ENCODE assay signal across 8 mouse cellular contexts in the genomic region with DNA sequence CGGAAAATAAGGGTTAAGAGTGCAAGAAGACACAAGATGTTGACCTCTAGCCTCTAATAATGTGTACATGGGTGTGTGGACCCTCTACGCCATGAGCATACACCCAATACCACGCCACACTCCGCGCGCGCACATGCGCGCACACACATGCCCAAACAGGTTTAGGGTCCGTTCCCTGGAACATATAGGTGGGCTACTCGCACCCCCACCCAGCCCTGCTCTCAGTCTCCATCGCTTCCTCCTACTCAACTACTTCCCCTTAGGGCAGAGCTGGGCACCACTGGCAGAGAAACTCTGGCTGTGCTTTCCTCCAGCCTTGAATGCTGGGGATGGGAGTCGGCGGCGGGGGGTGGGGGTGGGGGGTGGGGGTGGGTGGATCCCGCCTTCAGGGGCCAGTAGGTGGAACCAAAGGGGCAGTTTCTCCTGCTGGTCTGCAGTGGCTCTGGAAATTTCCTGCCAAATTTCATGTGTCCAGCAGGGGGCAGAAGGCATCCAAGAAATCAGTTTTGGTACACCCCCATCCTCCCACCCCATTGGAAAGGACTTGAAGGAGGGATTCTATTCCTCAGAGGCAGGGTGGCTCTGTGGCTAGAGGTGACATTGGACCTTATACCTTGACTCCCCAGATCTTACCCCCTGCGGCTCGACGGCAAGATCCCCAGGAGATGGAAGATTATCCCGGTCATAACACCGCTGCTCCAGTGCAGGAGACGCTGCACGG. TPM values are rescaled to one million over a fixed set of nuclear protein-coding genes. Genes with fewer than 3 reads are reported as not detected.
A peak's percentile ranks its signal among the peaks of the same experiment; 100 is the strongest.
DNase-seq lines count a peak whose midpoint lies in the region; ATAC-seq and TF ChIP-seq lines count a peak whose summit lies in the region.

No protein-coding gene starts in this region.

- 17% methylated on average over 23 of the region's 23 CpGs for WGBS in limb, embryonic 15.5 days
- WGBS in neural tube, embryonic 11.5 days, result 25% methylated on average over 23 of the region's 23 CpGs

- no peaks in the 10 kb centered on the region for H3K36me3 ChIP-seq in limb, embryonic 15.5 days
- H3K36me3 ChIP-seq in neural tube, embryonic 11.5 days (ENCODE audit: control insufficient read depth, insufficient read depth, low read length), result no peaks in the 10 kb centered on the region

- CTCF ChIA-PET in Patski (lab: Charles Lee), result interaction anchor here (1.0 kb wide), 1 partner anchor 11 kb away, joined by 3 read pairs; no protein-coding TSS in a partner anchor

- in situ Hi-C loops in Patski (cut with MboI; ENCODE audit: low pct_unique_long_range_greater_than_20kb), result loop anchor here (5.0 kb wide), 1 partner anchor 292 kb away; no protein-coding TSS in a partner anchor

- H3K4me2 ChIP-seq in limb, embryonic 15.5 days, result peak overlapping the region; percentile 24; the same call in 1 of the 2 replicates
- peak overlapping the region; percentile 14; the same call in 1 of the 2 replicates for H3K4me2 ChIP-seq in neural tube, embryonic 11.5 days (ENCODE audit: low read depth)

- POLR2A ChIA-PET in Patski (lab: Charles Lee), result no interaction called here

- H3K9ac ChIP-seq in limb, embryonic 15.5 days, result no peak overlapping the region
- H3K9ac ChIP-seq in neural tube, embryonic 11.5 days (ENCODE audit: low read length), result no peak overlapping the region

- no peaks in the 10 kb centered on the region for H3K4me1 ChIP-seq in limb, embryonic 15.5 days
- H3K4me1 ChIP-seq in neural tube, embryonic 11.5 days (ENCODE audit: control insufficient read depth, insufficient read depth, low read length), result 0 out of 2 replicates have a peak, but pooled peaks cover 3% of the 10 kb centered on the region

- peak; percentile 76 for TF ChIP-seq CTCF in Patski (IDR thresholded peaks at IDR 0.05)

- no peak overlapping the region for H3K27ac ChIP-seq in limb, embryonic 15.5 days
- no peak overlapping the region for H3K27ac ChIP-seq in neural tube, embryonic 11.5 days (ENCODE audit: low read depth, low read length)

- peak; percentile 80 for DNase-seq in 3T3-L1 (ENCODE audit: low read depth, low spot score)
- no peak for DNase-seq in Patski (ENCODE audit: low read depth, low spot score)
- DNase-seq in embryo, embryonic 10 days (ENCODE audit: low spot score), result peak; percentile 77
- DNase-seq in kidney, adult 9 months, result peak; percentile 56
- DNase-seq in neural tube, embryonic 11.5 days (ENCODE audit: low spot score), result peak; percentile 68
- DNase-seq in thymus, postnatal 4 days, result peak; percentile 55

- H3K27me3 ChIP-seq in Patski, result peaks cover 20% of the 10 kb centered on the region
- peaks cover 42% of the 10 kb centered on the region for H3K27me3 ChIP-seq in limb, embryonic 15.5 days
- H3K27me3 ChIP-seq in neural tube, embryonic 11.5 days (ENCODE audit: control insufficient read depth, insufficient read depth, low read length), result peaks cover 19% of the 10 kb centered on the region

- no peak for ATAC-seq in Patski
- ATAC-seq in granulocyte monocyte progenitor cell, adult 5-6 weeks (replicated peaks; ENCODE audit: poor library complexity, severe bottlenecking), result peak; percentile 48
- no peak for ATAC-seq in limb, embryonic 15.5 days (ENCODE audit: insufficient number of reproducible peaks, low FRiP score, low TSS enrichment, low read depth)
- ATAC-seq in neural tube, embryonic 11.5 days (ENCODE audit: insufficient read depth, low FRiP score, low TSS enrichment), result peak; percentile 45

- H3K9me3 ChIP-seq in limb, embryonic 15.5 days, result no peaks in the 10 kb centered on the region
- no peaks in the 10 kb centered on the region for H3K9me3 ChIP-seq in neural tube, embryonic 11.5 days (ENCODE audit: control insufficient read depth, low read length)

- H3K4me3 ChIP-seq in limb, embryonic 15.5 days, result no peak overlapping the region
- H3K4me3 ChIP-seq in neural tube, embryonic 11.5 days (ENCODE audit: low read depth, low read length), result no peak overlapping the region

RNA-seq across cellular contexts. Expression of gene Cd40, which starts 14.8 kb away (rescaled TPM):
- 0.39 TPM for polyA plus RNA-seq in Patski (2021)
- not detected in 2 replicates for total RNA-seq in granulocyte monocyte progenitor cell, adult 5-6 weeks (2014; fragmentation: Nextera tagmentation)
- not detected in 2 replicates for total RNA-seq in granulocyte monocyte progenitor cell, adult 5-6 weeks (2017)
- 7.0 and 7.5 TPM in 2 replicates for polyA plus RNA-seq in limb, embryonic 15.5 days (2015; fragmentation: Nextera tagmentation; extraction: Ambion mirVana)
- 8.5 and 8.9 TPM in 2 replicates for polyA plus RNA-seq in neural tube, embryonic 11.5 days (2014; fragmentation: Nextera tagmentation; extraction: Ambion mirVana)

RNA-seq across cellular contexts. Expression of gene 1700025C18Rik, which starts 20.3 kb away (rescaled TPM):
- polyA plus RNA-seq in Patski (2021), result not detected
- total RNA-seq in granulocyte monocyte progenitor cell, adult 5-6 weeks (2014; fragmentation: Nextera tagmentation), result not detected in 2 replicates
- total RNA-seq in granulocyte monocyte progenitor cell, adult 5-6 weeks (2017), result not detected in 2 replicates
- polyA plus RNA-seq in limb, embryonic 15.5 days (2015; fragmentation: Nextera tagmentation; extraction: Ambion mirVana), result not detected in 2 replicates
- polyA plus RNA-seq in neural tube, embryonic 11.5 days (2014; fragmentation: Nextera tagmentation; extraction: Ambion mirVana), result not detected in 2 replicates

RNA-seq across cellular contexts. Expression of gene Ncoa5, which starts 35.6 kb away (rescaled TPM):
- polyA plus RNA-seq in Patski (2021), result 40.0 TPM
- 31.9 and 38.5 TPM in 2 replicates for total RNA-seq in granulocyte monocyte progenitor cell, adult 5-6 weeks (2014; fragmentation: Nextera tagmentation)
- 35.0 and 38.3 TPM in 2 replicates for total RNA-seq in granulocyte monocyte progenitor cell, adult 5-6 weeks (2017)
- 51.9 and 62.9 TPM in 2 replicates for polyA plus RNA-seq in limb, embryonic 15.5 days (2015; fragmentation: Nextera tagmentation; extraction: Ambion mirVana)
- polyA plus RNA-seq in neural tube, embryonic 11.5 days (2014; fragmentation: Nextera tagmentation; extraction: Ambion mirVana), result 86.1 and 89.4 TPM in 2 replicates

Comparison
In these comparisons a context has a peak if more than half of its experiments do, and no peak if none do; other contexts are left out.
1. ATAC-seq: peak in granulocyte monocyte progenitor cell, adult 5-6 weeks (single experiment) and neural tube, embryonic 11.5 days (single experiment); none in Patski (single experiment) and limb, embryonic 15.5 days (single experiment).